Mouse (Mus musculus) lung, embryonic 14.5 days (tissue): ENCODE results near the gene H6pd. TPM values are rescaled to one million over a fixed set of nuclear protein-coding genes. Genes with fewer than 3 reads are reported as not detected.
A peak's percentile ranks its signal among the peaks of the same experiment; 100 is the strongest.

ENCODE experiments used
- ATAC-seq: fragments of 200-750 bp; cut with Nextera tagmentation; 2 replicates; pipeline ENCODE4 v1.8.0; 2017; ENCODE audit warnings: mild to moderate bottlenecking, moderate TSS enrichment, moderate library complexity; ENCODE audit not compliant: insufficient read depth
- DNase-seq: peaks from one replicate; pipeline ENCODE4 v3.0.0-alpha.2; 2015
- H3K27ac ChIP-seq: fragments of 300-500 bp; sonication (generic); 2 replicates; pipeline ENCODE4 v1.5.1; 2014; ENCODE audit warnings: low read depth, mild to moderate bottlenecking, moderate library complexity
- H3K27me3 ChIP-seq: fragments of 300-500 bp; sonication (generic); 2 replicates; pipeline ENCODE4 v1.6.1; 2014; ENCODE audit warnings: low read length, control low read depth; ENCODE audit not compliant: insufficient read depth
- H3K36me3 ChIP-seq: fragments of 300-500 bp; sonication (generic); 2 replicates; pipeline ENCODE4 v1.6.1; 2014; ENCODE audit warnings: control low read depth; ENCODE audit not compliant: insufficient read depth
- H3K4me1 ChIP-seq: fragments of 300-500 bp; sonication (generic); 2 replicates; pipeline ENCODE4 v1.6.1; 2014; ENCODE audit warnings: antibody characterized with exemption, control low read depth; ENCODE audit not compliant: insufficient read depth
- H3K4me2 ChIP-seq: fragments of 300-500 bp; sonication (generic); 2 replicates; pipeline ENCODE4 v1.6.1; 2014; ENCODE audit warnings: mild to moderate bottlenecking
- H3K4me3 ChIP-seq: fragments of 300-500 bp; sonication (generic); 2 replicates; pipeline ENCODE4 v1.5.1; 2014; ENCODE audit warnings: low read depth, low read length
- H3K9ac ChIP-seq: fragments of 300-500 bp; sonication (generic); 2 replicates; pipeline ENCODE4 v1.6.1; 2014
- H3K9me3 ChIP-seq: fragments of 300-500 bp; sonication (generic); 2 replicates; pipeline ENCODE4 v1.6.1; 2016; ENCODE audit warnings: low read depth, low read length, control low read depth
- CTCF ChIP-seq: IDR thresholded peaks from 2 replicates; pipeline ENCODE4 v1.5.1; 2016; ENCODE audit warnings: antibody characterized with exemption, low read depth
- WGBS: fragments of 180-500 bp; shearing (Covaris S2); extraction: QIAGEN DNeasy Blood & Tissue Kit; methylation state at CpG from one replicate; pipeline ENCODE4 v1.1.7; 2014; 5-methylcytosine and 5-hydroxymethylcytosine counted together
- polyA plus RNA-seq: library from polyadenylated mRNA; unstranded; fragments of >200 nt; fragmentation: Nextera tagmentation; extraction: Ambion mirVana; gene quantifications from 2 replicates; pipeline ENCODE4 v1.2.1, GENCODE M21; 2014

The H6pd gene
- polyA plus RNA-seq, 1 experiment from 2014 or later = 20.4 TPM

- DNase-seq (peak; percentile 17), ATAC-seq (no peak)
- Histone ChIP-seq H3K27me3 (no peaks in the 10 kb centered on the region), H3K4me2 (no peak overlapping the region), H3K4me1 (peaks cover 16% of the 10 kb centered on the region; the same call in 1 of the 2 replicates), H3K27ac (no peak overlapping the region; the same call in 1 of the 2 replicates), H3K36me3 (no peaks in the 10 kb centered on the region), H3K9ac (no peak overlapping the region), H3K4me3 (no peak overlapping the region), H3K9me3 (no peaks in the 10 kb centered on the region)
- TF ChIP-seq CTCF = no peak
- WGBS = 33% methylated on average over 9 of the region's 9 CpGs
Measured at GRCm38 (mm10) chr4:149945194-149945593, 63.6 kb downstream of the H6pd start.

GRCm38 (mm10) chr4:149944214-149944613, 64.6 kb downstream of the H6pd start:
- Histone ChIP-seq H3K4me3 (no peak overlapping the region), H3K27ac (no peak overlapping the region), H3K9me3 (no peaks in the 10 kb centered on the region), H3K4me1 (peaks cover 19% of the 10 kb centered on the region), H3K36me3 (no peaks in the 10 kb centered on the region), H3K9ac (no peak overlapping the region), H3K4me2 (no peak overlapping the region), H3K27me3 (no peaks in the 10 kb centered on the region)
- TF ChIP-seq CTCF = no peak
- WGBS = 63% methylated on average over 12 of the region's 12 CpGs
- DNase-seq = no peak
- no peak for ATAC-seq

DNA sequence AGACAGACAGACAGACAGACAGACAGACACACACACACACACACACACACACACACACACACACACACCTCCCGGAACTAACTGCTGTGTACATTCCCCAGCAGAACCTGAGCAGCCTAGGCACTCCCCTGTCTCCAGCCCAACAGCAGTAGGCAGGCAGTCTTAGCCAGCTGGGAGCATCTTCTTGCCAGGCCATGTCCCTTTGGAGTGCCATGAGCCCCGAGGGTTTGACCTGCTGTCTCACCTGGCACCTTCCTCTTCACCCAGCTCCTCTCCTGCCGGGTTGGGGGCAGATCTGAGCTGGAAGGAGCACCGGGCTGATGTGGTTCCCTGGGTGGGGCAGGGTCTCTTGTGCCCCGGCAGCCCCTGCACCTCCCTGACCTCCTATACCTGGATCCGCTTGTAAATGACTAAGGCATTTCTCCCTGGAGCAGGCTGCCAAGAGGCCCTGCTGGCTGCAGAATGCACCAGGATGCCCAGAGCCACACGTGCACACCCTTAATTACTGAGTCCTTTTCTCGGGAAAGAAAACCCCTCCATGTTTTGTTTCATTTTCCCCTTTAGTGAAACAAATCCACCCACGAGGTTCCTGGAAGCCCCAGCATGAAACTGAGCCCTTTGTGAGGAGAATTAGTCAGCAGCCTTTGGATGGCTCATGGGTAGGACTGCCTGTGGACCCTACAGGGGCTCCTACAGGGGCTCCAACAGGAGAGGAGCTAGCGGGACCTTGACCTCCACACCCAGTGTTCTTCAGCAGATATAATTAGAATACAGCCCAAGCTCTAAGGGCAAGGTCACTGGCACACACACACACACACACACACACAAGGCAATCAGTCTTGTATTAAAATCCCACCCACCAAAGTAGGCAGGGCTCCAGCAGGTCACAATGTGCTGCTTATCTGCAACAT, 65.7 kb downstream of the H6pd start:
- Histone ChIP-seq H3K4me2 (no peak overlapping the region), H3K27me3 (no peaks in the 10 kb centered on the region), H3K9me3 (no peaks in the 10 kb centered on the region), H3K4me1 (peaks cover 23% of the 10 kb centered on the region), H3K36me3 (no peaks in the 10 kb centered on the region), H3K27ac (no peak overlapping the region), H3K4me3 (no peak overlapping the region), H3K9ac (no peak overlapping the region)
- 55% methylated on average over 10 of the region's 10 CpGs for WGBS
- ATAC-seq (no peak), DNase-seq (no peak)
- no peak for TF ChIP-seq CTCF

GRCm38 (mm10) chr4:149941067-149941755, 67.6 kb downstream of the H6pd start:
- ATAC-seq (no peak; the same call in 1 of the 2 replicates), DNase-seq (no peak)
- Histone ChIP-seq H3K27me3 (no peaks in the 10 kb centered on the region), H3K4me1 (peaks cover 19% of the 10 kb centered on the region), H3K9ac (no peak overlapping the region), H3K4me2 (no peak overlapping the region), H3K4me3 (no peak overlapping the region), H3K27ac (no peak overlapping the region), H3K36me3 (no peaks in the 10 kb centered on the region), H3K9me3 (no peaks in the 10 kb centered on the region)
- WGBS = 65% methylated on average over 18 of the region's 18 CpGs
- no peak for TF ChIP-seq CTCF

GRCm38 (mm10) chr4:149938701-149939100, 70.1 kb downstream of the H6pd start:
- Histone ChIP-seq H3K27me3 (no peaks in the 10 kb centered on the region), H3K27ac (no peak overlapping the region), H3K4me1 (peaks cover 10% of the 10 kb centered on the region; the same call in 1 of the 2 replicates), H3K36me3 (no peaks in the 10 kb centered on the region), H3K9ac (no peak overlapping the region), H3K4me2 (peak overlapping the region; percentile 10; the same call in 1 of the 2 replicates), H3K4me3 (no peak overlapping the region), H3K9me3 (no peaks in the 10 kb centered on the region)
- DNase-seq = peak; percentile 52
- 13% methylated on average over 8 of the region's 8 CpGs for WGBS
- no peak for ATAC-seq
- TF ChIP-seq CTCF = no peak

GRCm38 (mm10) chr4:149936921-149937320, 71.9 kb downstream of the H6pd start:
- no peak overlapping the region for H3K27ac ChIP-seq
- H3K9me3 ChIP-seq = no peaks in the 10 kb centered on the region
- no peaks in the 10 kb centered on the region for H3K36me3 ChIP-seq
- 0 out of 2 replicates have a peak, but pooled peaks have one; percentile 18 for ATAC-seq
- WGBS = 37% methylated on average over 5 of the region's 5 CpGs
- no peak overlapping the region for H3K4me3 ChIP-seq
- DNase-seq = no peak
- H3K27me3 ChIP-seq = no peaks in the 10 kb centered on the region
- H3K9ac ChIP-seq = no peak overlapping the region
- no peak overlapping the region for H3K4me2 ChIP-seq
- peaks cover 7% of the 10 kb centered on the region; the same call in 1 of the 2 replicates for H3K4me1 ChIP-seq
- no peak for TF ChIP-seq CTCF

GRCm38 (mm10) chr4:149935470-149935869, 73.4 kb downstream of the H6pd start:
- Histone ChIP-seq H3K9ac (no peak overlapping the region), H3K36me3 (no peaks in the 10 kb centered on the region), H3K27me3 (no peaks in the 10 kb centered on the region), H3K4me3 (no peak overlapping the region), H3K4me1 (peaks cover 7% of the 10 kb centered on the region; the same call in 1 of the 2 replicates), H3K27ac (no peak overlapping the region), H3K4me2 (no peak overlapping the region), H3K9me3 (no peaks in the 10 kb centered on the region)
- TF ChIP-seq CTCF = no peak
- WGBS = 82% methylated on average over 6 of the region's 6 CpGs
- no peak for DNase-seq
- no peak for ATAC-seq
